Mouse (Mus musculus) kidney, embryonic 14.5 days (tissue): ENCODE data around the gene Slc11a2. TPM values are rescaled to one million over a fixed set of nuclear protein-coding genes. Genes with fewer than 3 reads are reported as not detected.
"Not testable (repeated sequence)": the region's sequence is repeated elsewhere in the genome, so short reads cannot be mapped to it uniquely, and the experiment has no call there.

Experiments
- ATAC-seq: fragments of 200-750 bp; cut with Nextera tagmentation; 2 replicates; pipeline ENCODE4 v1.8.0; 2017; ENCODE audit warnings: moderate number of reproducible peaks, mild to moderate bottlenecking, moderate TSS enrichment, moderate library complexity; ENCODE audit not compliant: low FRiP score, low TSS enrichment
- H3K27ac ChIP-seq: fragments of 300-500 bp; sonication (generic); 2 replicates; pipeline ENCODE4 v1.5.1; 2014; ENCODE audit warnings: low read depth, mild to moderate bottlenecking, low read length, moderate library complexity, mixed read lengths
- H3K27me3 ChIP-seq: fragments of 300-500 bp; sonication (generic); 2 replicates; pipeline ENCODE4 v1.6.1; 2014; ENCODE audit warnings: mild to moderate bottlenecking, low read length; ENCODE audit not compliant: control insufficient read depth, insufficient read depth
- H3K36me3 ChIP-seq: fragments of 300-500 bp; sonication (generic); 2 replicates; pipeline ENCODE4 v1.6.1; 2014; ENCODE audit warnings: low read length, mixed read lengths; ENCODE audit not compliant: control insufficient read depth, insufficient read depth
- H3K4me1 ChIP-seq: fragments of 300-500 bp; sonication (generic); 2 replicates; pipeline ENCODE4 v1.6.1; 2014; ENCODE audit warnings: low read length, mixed read lengths; ENCODE audit not compliant: control insufficient read depth, insufficient read depth
- H3K4me2 ChIP-seq: fragments of 300-500 bp; sonication (generic); replicated peaks from 2 replicates; pipeline ENCODE4 v1.6.1; 2014; ENCODE audit warnings: low read depth, mild to moderate bottlenecking, low read length
- H3K4me3 ChIP-seq: fragments of 300-500 bp; sonication (generic); 2 replicates; pipeline ENCODE4 v1.5.1; 2014; ENCODE audit warnings: mild to moderate bottlenecking, low read length
- H3K9ac ChIP-seq: fragments of 300-500 bp; sonication (generic); 2 replicates; pipeline ENCODE4 v1.6.1; 2014; ENCODE audit warnings: low read depth, mild to moderate bottlenecking, low read length, moderate library complexity
- H3K9me3 ChIP-seq: fragments of 300-500 bp; sonication (generic); 2 replicates; pipeline ENCODE4 v1.6.1; 2016; ENCODE audit warnings: low read length; ENCODE audit not compliant: control insufficient read depth
- whole genome bisulfite sequencing: fragments of 180-500 bp; shearing (Covaris S2); extraction: QIAGEN DNeasy Blood & Tissue Kit; methylation state at CpG from one replicate; pipeline ENCODE4 v1.1.7; 2014; 5-methylcytosine and 5-hydroxymethylcytosine counted together
- polyA plus RNA-seq: library from polyadenylated mRNA; unstranded; fragments of >200 nt; fragmentation: Nextera tagmentation; extraction: Ambion mirVana; gene quantifications from 2 replicates; pipeline ENCODE4 v1.2.1, GENCODE M21; 2014

Slc11a2 gene
- polyA plus RNA-seq, 1 experiment from 2014 or later, result 22.6 TPM

DNA sequence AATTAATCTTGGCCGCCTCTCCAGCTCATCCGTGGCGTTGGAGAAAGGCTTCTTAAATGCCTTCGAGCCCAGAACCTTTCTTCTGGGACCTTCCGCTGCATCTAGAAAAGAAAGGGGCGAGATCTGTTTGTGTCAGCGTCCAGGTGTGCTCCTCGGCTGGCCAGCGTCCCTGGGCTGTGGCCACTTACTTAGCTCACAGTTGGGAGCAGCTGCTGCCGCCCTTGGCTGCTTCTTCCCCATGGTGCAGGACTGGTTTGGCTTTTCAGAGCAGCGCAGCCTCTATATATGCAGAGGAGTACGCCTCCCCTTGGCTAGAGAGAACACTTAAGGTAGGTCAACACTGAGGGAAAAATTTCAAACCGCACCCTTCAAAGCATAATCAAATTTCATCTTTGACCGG is 956 bp downstream of the Slc11a2 start:
- Histone ChIP-seq H3K27me3 (0 out of 2 replicates have a peak, but pooled peaks cover 6% of the 10 kb centered on the region), H3K4me3 (peak overlapping the region; percentile 94), H3K36me3 (no peaks in the 10 kb centered on the region), H3K4me1 (peaks cover 37% of the 10 kb centered on the region; the same call in 1 of the 2 replicates), H3K9ac (peak overlapping the region; percentile 56; the same call in 1 of the 2 replicates), H3K4me2 (peak overlapping the region; percentile 96), H3K9me3 (no peaks in the 10 kb centered on the region), H3K27ac (peak overlapping the region; percentile 1; the same call in 1 of the 2 replicates)
- ATAC-seq, result no peak
- WGBS, result 4% methylated on average over 14 of the region's 14 CpGs

GRCm38 (mm10) chr15:100422899-100423860 is 1.7 kb downstream of the Slc11a2 start:
- WGBS, result 1% methylated on average over 64 of the region's 65 CpGs
- Histone ChIP-seq H3K27ac (peak overlapping the region; percentile 49; the same call in 1 of the 2 replicates), H3K4me1 (peaks cover 40% of the 10 kb centered on the region)

DNA sequence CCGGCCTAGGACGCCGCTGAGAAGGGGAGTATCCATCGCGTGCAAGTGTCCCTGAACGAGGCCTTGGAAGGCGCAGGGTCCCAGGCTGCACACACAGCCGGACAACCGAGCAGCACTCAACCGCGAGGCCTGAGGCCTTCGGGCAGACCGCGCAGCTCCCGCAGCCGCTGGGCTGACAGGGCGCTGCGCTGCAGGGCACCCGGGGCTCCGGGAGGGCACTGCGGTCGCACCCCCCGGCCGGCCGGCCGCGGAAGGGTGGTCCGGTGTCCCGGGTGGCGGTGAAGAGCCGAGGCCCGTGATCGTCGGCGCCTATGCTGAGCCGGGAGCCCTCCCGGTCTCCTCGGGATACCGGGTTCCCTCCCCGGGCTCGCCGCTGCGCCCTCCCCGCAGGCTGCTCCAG is 2.4 kb downstream of the Slc11a2 start:
- Histone ChIP-seq H3K4me2 (peak overlapping the region; percentile 96), H3K27ac (peak overlapping the region; percentile 49), H3K36me3 (no peaks in the 10 kb centered on the region), H3K9me3 (no peaks in the 10 kb centered on the region), H3K9ac (peak overlapping the region; percentile 91), H3K27me3 (0 out of 2 replicates have a peak, but pooled peaks cover 6% of the 10 kb centered on the region), H3K4me1 (peaks cover 46% of the 10 kb centered on the region), H3K4me3 (peak overlapping the region; percentile 94)
- ATAC-seq, result peak; percentile 58
- WGBS, result under 1% methylated on average over 43 of the region's 44 CpGs

More at GRCm38 (mm10) chr15:100422899-100423860, 1.7 kb downstream of the Slc11a2 start:
- H3K9me3 ChIP-seq, result no peaks in the 10 kb centered on the region
- peak overlapping the region; percentile 91 for H3K9ac ChIP-seq
- peak overlapping the region; percentile 94 for H3K4me3 ChIP-seq
- H3K36me3 ChIP-seq, result no peaks in the 10 kb centered on the region
- peak; percentile 96 for ATAC-seq
- H3K4me2 ChIP-seq, result peak overlapping the region; percentile 96
- H3K27me3 ChIP-seq, result 0 out of 2 replicates have a peak, but pooled peaks cover 6% of the 10 kb centered on the region

DNA sequence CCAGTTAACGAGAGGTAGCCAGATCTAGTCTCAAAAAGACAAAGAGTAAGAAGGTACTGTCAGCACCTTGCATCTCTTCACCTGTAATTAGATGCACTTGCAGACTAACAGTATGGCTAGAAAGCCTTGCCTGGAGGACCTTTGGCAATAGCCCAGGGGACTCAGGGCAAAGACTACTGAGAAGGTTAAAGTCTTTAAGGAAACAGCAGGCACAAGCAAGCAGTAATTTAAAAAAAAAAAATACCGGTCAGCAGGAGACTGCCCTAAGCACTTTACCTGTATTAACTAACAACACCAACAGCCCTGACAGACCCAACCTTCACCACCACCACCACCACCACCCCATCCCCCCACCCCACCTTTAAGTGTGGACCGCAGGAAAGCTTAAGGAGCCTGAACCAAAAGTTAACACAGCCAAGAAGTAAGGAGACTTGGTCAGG is 3.1 kb downstream of the Slc11a2 start, which contains the start of gene Gm5475:
Gm5475 (plus strand) TSS at position 390 of the 440 bp plus-strand sequence.
- Histone ChIP-seq H3K4me3 (peak within 1 kb of the TSS; percentile 94), H3K27ac (peak within 1 kb of the TSS; percentile 49), H3K4me2 (peak within 1 kb of the TSS; percentile 96), H3K4me1 (peaks cover 46% of the 10 kb centered on the region), H3K9ac (peak within 1 kb of the TSS; percentile 91)
- ATAC-seq, H3K9me3 ChIP-seq, H3K36me3 ChIP-seq, H3K27me3 ChIP-seq: not testable (repeated sequence)
- 24% methylated on average over 3 of the region's 3 CpGs for WGBS

DNA sequence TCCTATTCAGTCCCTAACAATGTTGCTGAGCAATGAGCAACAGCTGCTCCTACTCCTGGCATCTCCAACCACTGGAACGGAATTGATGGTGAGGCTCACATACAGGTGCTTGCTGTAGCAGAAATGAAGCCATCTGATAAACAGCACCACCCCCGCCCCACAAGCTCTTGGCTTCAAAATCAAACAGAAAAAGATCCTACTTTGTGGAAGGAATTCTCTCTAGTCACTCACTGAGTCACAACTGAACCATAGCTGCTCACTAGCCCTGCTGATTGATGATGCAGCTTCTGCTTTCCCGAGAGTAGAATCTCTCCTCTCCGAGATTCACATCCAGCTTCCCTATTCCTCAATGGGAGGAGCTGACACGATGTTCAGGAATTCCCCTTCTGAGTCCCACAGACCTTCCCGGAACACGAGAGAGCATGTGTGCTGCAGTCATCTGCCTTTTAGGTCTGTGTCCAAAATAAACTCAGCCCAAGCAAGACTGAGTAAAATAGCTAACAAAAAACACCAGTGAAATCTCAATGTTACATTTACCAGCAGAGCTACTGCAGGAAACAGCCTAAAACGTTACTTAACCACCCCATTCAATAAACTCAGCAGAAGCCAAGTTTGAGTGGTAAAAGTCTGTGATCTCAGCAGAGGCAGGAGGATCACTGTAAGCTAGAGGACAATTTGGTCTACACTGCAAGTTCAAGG is 3.7 kb downstream of the Slc11a2 start:
- Histone ChIP-seq H3K9ac (peak overlapping the region; percentile 19; the same call in 1 of the 2 replicates), H3K36me3 (no peaks in the 10 kb centered on the region), H3K4me3 (peak overlapping the region; percentile 94; the same call in 1 of the 2 replicates), H3K27ac (peak overlapping the region; percentile 33; the same call in 1 of the 2 replicates), H3K27me3 (0 out of 2 replicates have a peak, but pooled peaks cover 6% of the 10 kb centered on the region), H3K4me1 (peaks cover 46% of the 10 kb centered on the region), H3K4me2 (peak overlapping the region; percentile 96), H3K9me3 (no peaks in the 10 kb centered on the region)
- no peak for ATAC-seq
- WGBS, result 19% methylated on average over 8 of the region's 8 CpGs

DNA sequence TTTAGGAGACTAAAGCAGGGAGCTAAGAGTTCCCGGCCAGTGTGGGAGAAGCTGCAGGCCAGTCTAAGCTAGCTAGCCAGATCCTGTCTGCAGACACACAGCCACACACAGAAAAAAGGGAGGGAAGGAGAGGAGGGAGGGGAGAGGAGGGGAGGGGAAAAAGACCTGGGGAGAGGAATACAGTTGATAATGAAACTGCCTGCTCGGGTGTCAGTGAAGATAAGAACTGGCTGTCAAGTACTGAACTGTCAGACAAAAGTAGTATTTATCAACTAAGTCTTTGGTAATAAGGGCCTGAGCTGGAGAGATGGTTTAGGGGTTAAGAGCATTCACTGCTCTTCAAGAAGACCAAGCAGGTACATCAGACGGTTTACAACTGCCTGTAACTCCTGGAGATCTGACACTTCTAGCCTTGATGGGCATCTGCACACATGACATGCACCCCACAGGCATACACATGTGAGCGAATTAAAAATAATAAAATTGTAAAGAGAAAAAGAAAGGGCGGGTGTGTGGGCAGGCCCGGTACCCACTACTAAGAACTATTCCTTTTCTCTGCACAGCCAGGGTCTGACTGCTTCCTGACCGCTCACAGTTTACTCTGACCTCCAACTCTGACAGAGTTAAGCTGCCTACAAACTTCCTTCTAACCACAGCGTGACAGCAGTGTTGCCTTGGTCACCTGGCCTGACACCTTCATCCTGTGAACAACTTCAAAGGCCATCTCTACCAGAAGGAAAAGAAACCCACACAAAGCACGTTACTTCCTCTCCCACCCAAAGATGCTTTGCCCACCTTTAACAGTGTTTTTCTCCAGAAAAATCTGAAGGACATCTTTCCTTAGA is 4.7 kb downstream of the Slc11a2 start:
- H3K9ac ChIP-seq, result no peak overlapping the region
- H3K4me2 ChIP-seq, result no peak overlapping the region
- 58% methylated on average over 9 of the region's 9 CpGs for WGBS

GRCm38 (mm10) chr15:100419311-100419710 is 5.6 kb downstream of the Slc11a2 start:
- no peak overlapping the region for H3K27ac ChIP-seq
- ATAC-seq, result no peak
- H3K4me1 ChIP-seq, result peaks cover 43% of the 10 kb centered on the region
- no peak overlapping the region for H3K9ac ChIP-seq
- no peaks in the 10 kb centered on the region for H3K9me3 ChIP-seq
- no peak overlapping the region for H3K4me2 ChIP-seq
- WGBS, result 59% methylated on average over 8 of the region's 8 CpGs
- H3K27me3 ChIP-seq, result 0 out of 2 replicates have a peak, but pooled peaks cover 3% of the 10 kb centered on the region
- no peak overlapping the region for H3K4me3 ChIP-seq
- H3K36me3 ChIP-seq, result no peaks in the 10 kb centered on the region

More for the DNA sequence above, 4.7 kb downstream of the Slc11a2 start:
- Histone ChIP-seq H3K4me1 (peaks cover 46% of the 10 kb centered on the region), H3K4me3 (no peak overlapping the region), H3K27ac (no peak overlapping the region), H3K36me3 (no peaks in the 10 kb centered on the region), H3K27me3 (0 out of 2 replicates have a peak, but pooled peaks cover 3% of the 10 kb centered on the region), H3K9me3 (no peaks in the 10 kb centered on the region)
- no peak for ATAC-seq
